Mouse (Mus musculus): ENCODE data around the gene Rai14.

Gene Rai14

DNA sequence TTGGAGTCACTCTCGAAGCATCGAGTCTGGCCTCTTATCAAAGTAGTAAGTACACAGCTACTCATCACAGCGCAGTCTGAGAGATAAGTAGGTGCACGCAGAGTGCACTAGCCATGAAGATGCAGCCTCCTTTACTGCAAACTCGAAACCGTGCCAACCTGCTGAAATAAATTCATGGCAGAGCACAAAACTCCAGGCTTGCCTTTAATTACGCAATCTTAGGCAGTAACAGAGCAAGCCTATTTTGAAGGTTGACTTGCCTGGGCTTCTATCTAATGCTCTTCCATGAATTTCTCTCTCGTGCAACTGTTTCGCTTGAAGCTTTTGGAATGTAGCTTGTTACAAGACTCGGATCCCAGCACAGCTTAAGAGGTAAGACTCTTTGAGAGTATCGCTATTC is 25.1 kb downstream of the Rai14 start:
- no peak for DNase-seq (ENCODE audit: low spot score in 2 of 2)

DNA sequence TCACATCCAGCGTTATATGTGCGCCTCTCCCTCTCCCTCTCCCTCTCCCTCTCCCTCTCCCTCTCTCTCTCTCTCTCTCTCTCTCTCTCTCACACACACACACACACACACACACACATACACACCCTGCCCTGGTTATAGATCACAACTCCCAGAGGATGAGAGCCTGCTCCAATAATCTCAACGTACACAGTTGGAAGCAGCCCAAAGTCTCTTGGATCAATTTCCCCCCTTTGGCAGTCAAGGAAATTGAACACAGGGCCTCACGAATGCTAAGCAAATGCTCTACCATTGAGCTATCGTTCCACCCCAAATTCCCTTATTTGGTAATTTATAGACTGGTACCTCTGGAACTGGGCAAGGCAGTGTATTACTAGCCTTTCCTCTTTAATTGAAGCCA is 25.7 kb downstream of the Rai14 start:
- no peak for DNase-seq (ENCODE audit: low spot score in 2 of 2)

GRCm38 (mm10) chr15:10687365-10687764 is 27.1 kb downstream of the Rai14 start:
- no peak for DNase-seq (ENCODE audit: low spot score in 2 of 2)

GRCm38 (mm10) chr15:10685692-10686430 is 28.6 kb downstream of the Rai14 start:
- no peak for DNase-seq (ENCODE audit: low spot score in 2 of 2)

DNA sequence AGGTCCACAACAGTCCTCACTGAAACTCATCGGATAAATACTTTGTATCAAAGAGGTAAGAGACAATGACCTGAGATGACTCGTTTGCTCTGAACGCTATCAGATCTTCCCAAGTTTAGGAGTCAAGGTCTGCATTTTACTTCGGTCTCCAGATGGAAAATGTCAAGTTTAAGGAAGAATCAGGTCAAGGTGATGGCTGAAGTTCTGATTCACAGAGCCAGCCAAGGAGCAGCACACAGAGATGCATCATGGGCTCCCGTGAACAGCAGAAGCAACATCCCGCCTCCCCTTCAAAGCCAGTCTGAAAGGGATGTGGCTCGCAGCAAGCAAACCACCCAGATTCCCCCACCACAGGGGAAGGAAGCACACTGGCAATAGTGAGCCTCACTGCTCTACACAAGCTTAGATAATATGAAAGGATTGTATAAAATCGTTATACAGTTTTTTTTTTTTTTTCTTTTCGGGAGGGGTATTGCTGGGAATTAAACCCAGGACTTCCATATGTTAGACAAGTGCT is 30.7 kb downstream of the Rai14 start:
- DNase-seq (ENCODE audit: low spot score in 2 of 2), result no peak

GRCm38 (mm10) chr15:10680514-10680913 is 33.9 kb downstream of the Rai14 start:
- no peak for DNase-seq (ENCODE audit: low spot score in 2 of 2)

DNA sequence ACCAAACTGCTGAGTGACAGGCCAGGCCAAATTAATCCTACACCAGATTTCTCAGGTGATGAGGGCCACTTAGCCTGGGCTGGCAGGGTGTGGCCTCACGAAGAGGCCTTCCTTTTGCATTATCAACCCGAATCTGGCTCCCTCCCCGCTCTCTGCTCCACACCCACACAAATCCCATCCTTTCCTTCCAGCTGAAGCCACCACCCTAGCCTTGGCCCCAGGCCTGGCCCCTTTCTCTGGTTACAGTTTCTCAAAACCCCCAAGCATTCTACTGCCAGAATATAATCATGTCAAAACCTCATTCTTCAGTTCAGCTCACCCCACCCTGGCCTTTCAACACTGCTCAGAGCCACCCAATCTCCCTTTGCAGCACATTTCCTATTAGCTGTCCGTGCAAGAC is 34.9 kb downstream of the Rai14 start:
- no peak for DNase-seq (ENCODE audit: low spot score in 2 of 2)

- DNase-seq (ENCODE audit: low spot score in 2 of 2), result no peak
Observed at GRCm38 (mm10) chr15:10675801-10676200, 38.6 kb downstream of the Rai14 start.

DNA sequence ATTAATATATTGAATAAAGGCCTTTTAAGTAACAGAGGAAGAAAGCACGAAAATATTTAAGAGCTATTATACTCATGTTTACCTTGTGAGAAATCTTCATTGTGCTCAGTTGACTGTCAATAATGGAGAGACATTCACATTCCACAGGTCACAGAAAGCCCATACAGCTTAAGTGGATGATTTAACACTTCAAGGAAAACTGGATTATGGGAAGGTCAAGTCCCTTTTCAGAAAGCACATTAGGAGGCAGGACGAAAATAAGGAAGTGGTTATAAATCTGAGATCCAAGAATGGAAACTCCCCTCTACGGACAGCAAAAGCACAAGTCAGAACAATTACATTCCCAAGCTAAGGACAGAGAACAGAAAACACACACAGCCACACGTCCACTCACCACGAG is 41.5 kb downstream of the Rai14 start:
- no peak for DNase-seq (ENCODE audit: low spot score in 2 of 2)

GRCm38 (mm10) chr15:10671868-10672267 is 42.6 kb downstream of the Rai14 start:
- no peak for DNase-seq (ENCODE audit: low spot score in 2 of 2)

GRCm38 (mm10) chr15:10670107-10670506 is 44.3 kb downstream of the Rai14 start:
- no peak for DNase-seq (ENCODE audit: low spot score in 2 of 2)

DNA sequence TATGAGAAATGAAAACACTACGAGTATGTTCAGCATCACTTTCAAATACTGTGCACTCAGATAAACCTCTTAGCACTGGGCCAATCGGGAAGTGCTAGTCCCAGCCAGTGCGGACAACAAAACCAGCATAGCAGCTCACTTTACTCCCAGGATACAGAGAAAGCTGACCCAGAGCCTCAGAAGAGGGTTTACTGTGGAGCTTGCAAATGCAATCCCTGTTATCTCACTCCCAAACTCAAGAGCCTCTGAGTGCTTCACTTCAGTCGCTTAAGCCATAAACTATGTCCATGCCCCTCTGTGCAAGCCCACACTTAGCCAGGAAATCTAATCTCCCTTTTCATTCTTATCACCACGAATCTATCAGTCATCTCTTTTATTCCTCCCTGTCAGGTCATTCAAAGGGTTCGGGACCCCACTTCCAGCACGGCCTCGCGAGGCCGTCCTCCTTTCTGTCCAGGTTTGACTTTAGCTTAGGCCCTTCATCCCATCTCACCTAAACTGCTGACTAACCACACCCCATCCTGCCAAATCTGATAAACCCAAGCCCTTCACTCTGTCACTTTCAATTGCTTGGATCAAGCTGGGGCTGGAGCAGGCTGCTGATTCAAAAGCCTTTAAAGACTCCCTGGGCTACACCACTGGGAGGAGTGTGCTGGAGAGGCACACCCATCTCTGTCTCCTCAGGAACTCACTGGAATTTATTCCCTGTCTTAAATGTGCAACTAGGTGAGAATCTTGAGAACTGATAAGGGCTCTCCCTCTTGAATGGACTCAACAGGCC is 46.1 kb downstream of the Rai14 start:
- no peak for DNase-seq (ENCODE audit: low spot score in 2 of 2)

DNA sequence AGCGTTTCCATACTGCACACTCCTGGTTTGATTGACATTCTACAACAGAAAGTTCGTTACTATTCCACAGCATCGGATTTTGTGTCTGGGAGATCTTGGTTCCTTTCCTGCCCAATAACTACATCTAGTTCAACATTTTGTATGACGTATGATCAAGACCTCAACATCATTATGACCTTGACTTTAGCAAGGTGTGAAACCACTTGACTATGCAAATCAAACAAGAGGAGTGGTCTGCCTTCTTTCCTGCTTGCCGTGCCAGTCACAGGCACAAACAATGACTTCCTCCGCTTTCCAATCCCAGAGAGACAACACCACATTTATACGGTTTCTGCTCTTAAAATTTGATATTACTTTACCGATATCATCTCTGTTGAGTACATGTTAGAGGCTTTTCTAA is 48.6 kb downstream of the Rai14 start:
- no peak for DNase-seq (ENCODE audit: low spot score in 2 of 2)

DNA sequence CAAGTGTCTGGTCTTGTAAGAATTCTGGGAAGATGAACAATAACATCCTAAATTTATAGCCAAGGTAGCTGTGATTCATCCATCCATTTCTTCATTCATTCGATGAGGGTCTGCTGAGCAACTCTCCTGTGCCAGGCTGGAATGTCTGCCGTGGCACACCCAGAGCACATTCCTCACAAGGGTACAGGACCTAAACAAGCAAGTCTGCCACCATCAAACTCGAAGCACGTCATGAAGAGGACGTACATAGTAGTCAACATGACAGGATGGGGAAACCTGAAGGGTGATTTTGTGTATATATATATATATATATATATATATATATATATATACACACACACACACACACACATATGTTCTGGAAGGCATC is 49.9 kb downstream of the Rai14 start:
- no peak for DNase-seq (ENCODE audit: low spot score in 2 of 2)

GRCm38 (mm10) chr15:10663793-10664528 is 50.5 kb downstream of the Rai14 start:
- no peak for DNase-seq (ENCODE audit: low spot score in 2 of 2)

- no peak for DNase-seq (ENCODE audit: low spot score in 2 of 2)
Observed at GRCm38 (mm10) chr15:10661961-10662606, 52.3 kb downstream of the Rai14 start.

- no peak for DNase-seq (ENCODE audit: low spot score in 2 of 2)
Observed at GRCm38 (mm10) chr15:10658803-10659202, 55.6 kb downstream of the Rai14 start.

DNA sequence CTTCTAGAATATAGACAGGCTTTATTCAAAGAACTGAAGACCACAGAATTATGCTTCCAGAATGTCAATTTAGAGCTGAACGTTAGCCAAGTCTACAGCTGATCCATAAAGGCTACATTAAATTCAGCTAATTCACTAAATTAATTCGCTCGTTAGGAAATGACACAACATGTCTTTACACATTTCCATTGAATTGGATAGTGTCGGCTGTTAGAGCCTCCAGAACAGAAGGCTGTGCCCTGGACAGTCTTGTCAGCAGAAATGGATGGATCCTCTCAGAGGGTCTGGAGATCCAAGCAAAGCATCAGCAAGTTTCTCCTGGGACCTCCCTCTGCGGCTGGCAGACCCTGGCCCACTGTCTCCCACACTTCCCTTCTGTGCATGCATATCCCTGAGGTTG is 58.3 kb downstream of the Rai14 start:
- DNase-seq (ENCODE audit: low spot score in 2 of 2), result no peak

- DNase-seq (ENCODE audit: low spot score in 2 of 2), result no peak
Observed at GRCm38 (mm10) chr15:10655151-10655905, 59.1 kb downstream of the Rai14 start.

DNA sequence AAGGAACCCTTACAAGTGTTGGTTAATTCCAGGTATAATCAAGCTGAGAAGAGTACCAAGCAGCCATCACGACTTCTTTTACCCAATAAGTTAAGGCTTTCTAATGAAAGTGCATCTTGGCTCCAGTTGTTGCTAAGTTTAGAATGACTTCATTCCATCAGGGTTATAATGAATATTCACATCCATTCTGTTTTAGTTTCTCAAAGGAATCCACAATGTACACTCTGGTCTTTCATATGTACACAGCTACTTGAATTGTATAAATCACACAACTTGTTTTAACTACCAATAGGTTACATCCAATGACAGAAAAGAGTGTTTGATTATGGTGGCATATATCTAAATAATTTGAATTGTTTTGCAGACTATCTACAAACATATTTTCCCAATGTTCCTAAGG is 59.7 kb downstream of the Rai14 start:
- no peak for DNase-seq (ENCODE audit: low spot score in 2 of 2)

DNA sequence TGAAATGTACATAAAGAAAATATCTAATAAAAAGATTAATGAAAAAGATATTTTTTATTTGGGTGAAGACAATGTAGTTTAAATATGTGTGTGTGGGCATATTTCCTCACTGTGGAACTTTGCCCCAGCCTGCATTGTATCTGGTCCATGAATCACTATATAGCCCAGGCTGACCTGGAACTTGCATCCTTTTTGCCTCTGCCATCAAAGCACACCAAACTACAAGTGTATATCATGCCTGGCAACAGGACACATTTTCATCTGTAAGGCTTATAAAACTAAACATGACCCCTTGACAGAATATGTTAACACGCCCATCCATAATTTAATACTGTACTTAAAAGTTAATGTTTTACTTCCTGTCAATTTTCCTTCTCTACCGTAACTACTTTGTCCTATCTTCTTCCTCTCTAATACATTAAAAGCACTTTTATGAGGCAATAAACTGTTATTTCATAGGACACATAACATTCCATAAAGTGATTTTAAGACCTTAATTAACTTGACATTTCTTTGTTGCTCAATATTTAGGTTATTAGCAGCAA is 61.4 kb downstream of the Rai14 start:
- DNase-seq (ENCODE audit: low spot score in 2 of 2), result no peak
